13 mouse cellular contexts compared by ENCODE assay signal in genomic region chr6:143261289-143261665, GRCm38 (mm10).
DNase-seq lines count a peak whose midpoint lies in the region; ATAC-seq and TF ChIP-seq lines count a peak whose summit lies in the region.
"Had no signal": no experiment of that assay in that cellular context is flagged by ENCODE, and none has a peak within 500 bp of the region (broad histone marks: within the 10 kb centered on the region; RNA-seq: fewer than 3 reads in every experiment).

No protein-coding gene starts in this region.

- no peak for TF ChIP-seq CTCF in layer of hippocampus, adult 2 months (conservative IDR thresholded peaks at IDR 0.05)
- no peak for TF ChIP-seq CTCF in hindbrain, postnatal 0 days (IDR thresholded peaks at IDR 0.05; ENCODE audit: low read depth)

- H3K27ac ChIP-seq in layer of hippocampus, adult 2 months: peak overlapping the region; percentile 84; the same call in 1 of the 2 replicates
- H3K27ac ChIP-seq in forebrain, embryonic 14.5 days (ENCODE audit: low read depth, low read length): 0 out of 2 replicates have a peak overlapping the region, but pooled peaks have one; percentile 15
- peak overlapping the region; percentile 64; the same call in 1 of the 2 replicates for H3K27ac ChIP-seq in hindbrain, postnatal 0 days
- no peak overlapping the region for H3K27ac ChIP-seq in liver, embryonic 12.5 days

- H3K36me3 ChIP-seq in forebrain, embryonic 14.5 days (ENCODE audit: control insufficient read depth, insufficient read depth, low read length): no peaks in the 10 kb centered on the region
- H3K36me3 ChIP-seq in hindbrain, postnatal 0 days (ENCODE audit: insufficient read depth, low read length): no peaks in the 10 kb centered on the region
- no peaks in the 10 kb centered on the region for H3K36me3 ChIP-seq in liver, embryonic 12.5 days

- H3K4me2 ChIP-seq in forebrain, embryonic 14.5 days (ENCODE audit: low read length): peak overlapping the region; percentile 52
- H3K4me2 ChIP-seq in hindbrain, postnatal 0 days (ENCODE audit: low read depth, low read length): no peak overlapping the region
- H3K4me2 ChIP-seq in liver, embryonic 12.5 days: no peak overlapping the region

- no peaks in the 10 kb centered on the region for H3K9me3 ChIP-seq in forebrain, embryonic 14.5 days (replicated peaks; ENCODE audit: control insufficient read depth, low read length)
- no peaks in the 10 kb centered on the region for H3K9me3 ChIP-seq in hindbrain, postnatal 0 days (ENCODE audit: low read length)
- H3K9me3 ChIP-seq in liver, embryonic 12.5 days (replicated peaks): no peaks in the 10 kb centered on the region

- WGBS in forebrain, embryonic 14.5 days: 10% methylated on average over 8 of the region's 8 CpGs
- WGBS in hindbrain, postnatal 0 days: 22% methylated on average over 8 of the region's 8 CpGs
- WGBS in liver, embryonic 12.5 days (ENCODE audit: insufficient replicate concordance): 70% methylated on average over 8 of the region's 8 CpGs

- H3K4me3 ChIP-seq in layer of hippocampus, adult 2 months: no peak overlapping the region
- no peak overlapping the region for H3K4me3 ChIP-seq in forebrain, embryonic 14.5 days (ENCODE audit: low read depth, low read length)
- no peak overlapping the region for H3K4me3 ChIP-seq in hindbrain, postnatal 0 days (ENCODE audit: low read length)
- no peak overlapping the region for H3K4me3 ChIP-seq in liver, embryonic 12.5 days

- no peak for DNase-seq in layer of hippocampus, adult 2 months (ENCODE audit: low spot score in 2 of 2)
- no peak for DNase-seq in layer of hippocampus, postnatal 36 days
- DNase-seq in forebrain, embryonic 14.5 days (ENCODE audit: low spot score): peak; percentile 63
- no peak for DNase-seq in hindbrain, postnatal 0 days (ENCODE audit: low spot score)
- DNase-seq in retina, embryonic 14.5 days (ENCODE audit: low spot score): peak; percentile 34
- DNase-seq in MN1 (ENCODE audit: low spot score): no peak
- DNase-seq: cerebellum, adult 9-11 months; gastrocnemius, postnatal 14 days; lung, adult 2 months; thymus, adult 2 months had no signal

- H3K9ac ChIP-seq in forebrain, embryonic 14.5 days (ENCODE audit: low read length): no peak overlapping the region
- H3K9ac ChIP-seq in hindbrain, postnatal 0 days (replicated peaks; ENCODE audit: low read length): no peak overlapping the region
- H3K9ac ChIP-seq in liver, embryonic 12.5 days: no peak overlapping the region

- H3K4me1 ChIP-seq in forebrain, embryonic 14.5 days (ENCODE audit: control insufficient read depth, insufficient read depth, low read length): peaks cover 24% of the 10 kb centered on the region
- peaks cover 15% of the 10 kb centered on the region; the same call in 1 of the 2 replicates for H3K4me1 ChIP-seq in hindbrain, postnatal 0 days (ENCODE audit: insufficient read depth, low read length)
- H3K4me1 ChIP-seq in liver, embryonic 12.5 days: no peaks in the 10 kb centered on the region

- H3K27me3 ChIP-seq in forebrain, embryonic 14.5 days (replicated peaks; ENCODE audit: control insufficient read depth, insufficient read depth, low read length): peaks cover 8% of the 10 kb centered on the region
- H3K27me3 ChIP-seq in hindbrain, postnatal 0 days (ENCODE audit: insufficient read depth, low read length): no peaks in the 10 kb centered on the region
- 0 out of 2 replicates have a peak, but pooled peaks cover 3% of the 10 kb centered on the region for H3K27me3 ChIP-seq in liver, embryonic 12.5 days (replicated peaks)

- ATAC-seq in forebrain, embryonic 14.5 days: peak; percentile 54
- peak; percentile 38; the same call in 1 of the 2 replicates for ATAC-seq in hindbrain, postnatal 0 days
- ATAC-seq in inflammation-experienced regulatory T-cells, adult 6 months: no peak
- no peak for ATAC-seq in liver, embryonic 12.5 days
- ATAC-seq: activated CD4-positive, CD25-positive, alpha-beta regulatory T cell, adult 4 months had no signal

Comparison
In these comparisons a context has a peak if more than half of its experiments do, and no peak if none do; other contexts are left out.
1. DNase-seq: peak in forebrain, embryonic 14.5 days (single experiment) and retina, embryonic 14.5 days (single experiment); none in layer of hippocampus, adult 2 months (0 of 2), layer of hippocampus, postnatal 36 days (0 of 2), hindbrain, postnatal 0 days (single experiment) and MN1 (single experiment).
2. ATAC-seq: peak in forebrain, embryonic 14.5 days (single experiment) and hindbrain, postnatal 0 days (single experiment); none in inflammation-experienced regulatory T-cells, adult 6 months (single experiment) and liver, embryonic 12.5 days (single experiment).